Mouse (Mus musculus) ovary, postnatal 36 days (tissue): ENCODE data around the gene Abca4.
A peak's percentile ranks its signal among the peaks of the same experiment; 100 is the strongest.

ENCODE experiments used
- DNase-seq: peaks from one replicate; pipeline ENCODE4 v3.0.0; 2022; ENCODE audit warnings: low spot score, mixed read lengths

The Abca4 gene

DNA sequence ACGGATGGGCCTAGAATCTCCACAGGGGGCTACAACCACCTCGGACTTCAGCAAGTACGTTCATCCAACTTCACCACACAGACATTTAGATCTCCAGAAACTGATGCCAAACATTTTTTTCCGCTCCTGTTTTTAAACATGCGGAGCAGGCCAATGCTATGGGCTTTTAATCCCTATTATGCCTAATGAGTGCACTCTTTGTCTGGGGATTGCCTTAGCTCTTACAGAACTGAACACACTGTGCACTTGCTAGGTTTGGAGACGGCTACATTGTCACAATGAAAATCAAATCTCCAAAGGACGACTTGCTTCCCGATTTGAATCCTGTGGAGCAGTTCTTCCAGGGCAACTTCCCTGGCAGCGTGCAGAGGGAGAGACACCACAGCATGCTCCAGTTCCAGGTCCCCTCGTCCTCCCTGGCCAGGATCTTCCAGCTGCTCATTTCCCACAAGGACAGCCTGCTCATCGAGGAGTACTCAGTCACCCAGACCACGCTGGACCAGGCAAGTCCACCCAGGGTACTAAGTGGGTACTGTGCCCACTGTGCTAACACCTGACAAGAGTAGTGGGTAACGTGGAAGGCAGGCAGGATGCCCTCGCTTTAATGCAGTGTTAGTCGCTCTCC, 129.4 kb downstream of the Abca4 start:
- DNase-seq: no peak

GRCm38 (mm10) chr3:122176018-122176417, 131.8 kb downstream of the Abca4 start:
- no peak for DNase-seq

DNA sequence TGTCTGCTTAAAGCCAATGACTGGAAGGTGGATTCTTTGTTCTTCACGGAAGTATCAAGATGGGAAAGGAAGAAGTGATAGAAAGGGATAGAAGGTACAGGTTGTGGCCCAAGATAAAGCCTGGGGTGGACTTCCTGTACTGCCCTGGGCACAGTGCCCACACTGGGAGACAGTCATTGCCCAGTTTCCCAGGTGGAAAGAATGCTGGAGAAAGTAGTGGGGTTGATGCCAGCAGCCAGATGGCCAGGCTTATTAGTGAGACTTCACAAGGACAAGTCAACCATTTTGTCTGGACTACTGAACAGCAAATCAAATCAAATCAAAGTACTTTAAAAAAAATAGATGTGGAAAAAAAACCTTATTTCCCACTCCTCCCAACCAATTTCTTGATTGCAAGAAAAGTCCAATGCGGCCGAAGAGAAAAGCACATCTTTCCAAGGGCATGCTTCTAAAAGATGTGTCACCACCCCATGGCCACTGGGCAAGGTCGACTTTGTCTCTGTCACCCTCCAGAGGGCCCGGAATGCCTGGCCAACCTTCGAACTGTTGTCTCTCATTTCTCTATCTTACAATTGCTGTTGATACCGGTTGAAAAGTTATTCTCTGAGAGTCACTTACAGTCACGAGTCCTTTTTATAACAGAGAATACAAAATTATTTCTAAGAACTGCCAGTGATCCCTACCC, 132.6 kb downstream of the Abca4 start:
- DNase-seq: no peak

DNA sequence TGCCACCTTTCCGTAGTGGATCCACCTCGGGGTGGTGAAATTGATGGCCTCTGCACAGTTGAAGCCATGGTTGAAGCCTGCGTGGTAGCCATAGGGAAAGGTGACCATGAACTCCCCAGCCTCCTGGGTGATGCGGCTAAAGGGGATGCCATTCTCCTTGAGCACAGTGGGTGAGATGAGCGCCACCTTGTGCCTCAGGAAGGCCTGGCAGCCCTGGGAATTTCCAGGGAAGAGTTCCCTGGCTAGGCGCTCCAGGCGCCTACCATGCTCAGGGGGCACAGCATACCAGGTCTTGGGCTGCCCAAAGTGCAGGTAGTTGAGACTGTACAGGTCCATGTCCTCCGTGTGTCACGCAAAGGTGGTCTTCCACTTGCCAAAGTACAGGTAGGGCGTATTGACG, 139.9 kb downstream of the Abca4 start:
- peak; percentile 21 for DNase-seq

DNA sequence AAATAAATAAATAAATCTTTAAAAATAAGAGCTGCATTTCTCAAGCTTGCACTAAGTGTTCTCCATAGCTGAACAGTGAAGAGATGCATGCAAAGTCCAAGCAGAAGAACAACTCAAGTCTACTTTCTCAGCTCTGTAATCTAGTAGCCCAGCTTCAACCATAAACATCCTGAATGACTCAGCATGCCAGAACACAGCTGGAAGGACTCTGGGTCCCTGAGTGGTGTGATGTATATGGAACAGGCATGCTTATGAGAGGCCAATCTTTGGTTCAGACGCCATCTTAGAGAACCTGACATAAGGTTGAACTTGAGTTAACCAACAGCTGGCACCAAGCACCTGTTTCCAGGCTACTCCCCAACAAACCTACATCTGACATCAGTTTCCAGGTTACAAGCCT, 142.7 kb downstream of the Abca4 start:
- no peak for DNase-seq

DNA sequence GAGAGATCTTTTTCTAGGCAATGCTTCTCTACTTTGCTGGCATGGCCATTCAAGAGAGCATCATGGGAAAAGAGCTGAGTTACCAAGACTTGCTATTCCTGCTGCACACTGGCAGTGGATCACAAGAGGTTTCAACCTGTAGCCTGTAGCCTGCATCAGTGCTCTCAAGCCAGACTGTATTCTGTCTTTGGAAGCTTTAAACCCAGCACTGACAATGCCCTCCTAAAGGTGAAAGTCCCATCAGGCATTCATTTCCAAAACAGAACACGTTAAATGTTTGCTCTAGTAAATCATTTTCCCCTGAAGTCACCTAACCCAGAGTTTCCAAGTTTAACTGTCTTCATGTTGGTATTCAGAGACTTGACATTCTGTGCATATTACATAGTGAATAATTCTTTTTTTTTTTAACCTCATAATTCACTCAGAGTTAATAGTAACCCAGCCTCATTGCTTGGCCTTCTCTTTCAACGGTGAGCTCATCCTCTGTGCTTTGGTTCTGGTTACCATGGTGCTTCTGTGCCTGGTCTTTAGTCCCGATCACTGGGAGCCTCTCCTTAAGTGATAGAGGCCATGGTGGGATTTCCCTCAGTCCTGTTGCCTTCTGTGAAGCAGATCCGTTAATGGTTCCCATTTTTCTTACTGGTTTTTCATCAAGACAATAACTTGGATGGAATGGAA, 152.5 kb downstream of the Abca4 start:
- DNase-seq: no peak

DNA sequence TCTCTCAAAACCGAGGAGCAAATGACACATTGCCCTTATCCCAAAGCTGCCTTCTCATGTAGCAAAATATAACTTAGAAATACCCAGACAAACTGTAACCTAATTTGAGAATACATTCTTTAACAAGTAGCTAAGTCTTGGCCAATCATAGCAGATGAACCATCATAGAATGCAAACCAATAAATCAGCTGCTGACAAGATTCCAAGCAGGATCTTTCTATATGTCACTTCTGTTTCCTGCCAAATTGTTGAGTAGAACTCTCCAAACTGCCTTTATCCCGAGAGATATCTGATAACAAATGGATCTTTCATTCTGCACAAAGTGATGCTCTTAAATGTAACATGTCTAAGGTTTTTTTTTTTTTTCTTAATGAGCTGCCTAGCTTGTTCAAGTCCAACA, 154.3 kb downstream of the Abca4 start:
- DNase-seq: no peak

GRCm38 (mm10) chr3:122198966-122199381, 154.7 kb downstream of the Abca4 start:
- no peak for DNase-seq

GRCm38 (mm10) chr3:122199600-122199999, 155.4 kb downstream of the Abca4 start:
- no peak for DNase-seq

GRCm38 (mm10) chr3:122200017-122200416, 155.8 kb downstream of the Abca4 start:
- no peak for DNase-seq

- no peak for DNase-seq
Observed at GRCm38 (mm10) chr3:122200447-122200846, 156.2 kb downstream of the Abca4 start.

DNA sequence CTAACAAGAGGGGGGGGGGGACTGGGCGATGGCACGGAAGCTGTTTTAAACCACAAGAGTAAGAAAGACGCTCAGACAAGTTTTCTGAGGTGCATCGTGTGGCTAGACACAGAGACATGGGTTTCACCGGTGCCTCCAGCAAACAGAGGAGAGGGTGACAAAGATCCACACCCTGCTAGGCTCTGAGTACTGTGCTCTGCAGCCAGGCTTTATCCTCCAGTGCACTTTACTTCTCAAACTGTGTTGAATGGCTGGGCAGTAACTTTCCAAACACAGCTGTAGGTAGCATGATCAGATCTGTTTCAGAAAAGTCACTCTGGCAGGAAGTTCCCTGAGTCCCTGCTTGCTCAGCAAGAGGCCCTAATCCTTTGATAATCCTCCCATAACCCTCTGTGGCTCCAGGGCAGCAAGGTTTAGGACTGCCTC, 158.1 kb downstream of the Abca4 start:
- no peak for DNase-seq

DNA sequence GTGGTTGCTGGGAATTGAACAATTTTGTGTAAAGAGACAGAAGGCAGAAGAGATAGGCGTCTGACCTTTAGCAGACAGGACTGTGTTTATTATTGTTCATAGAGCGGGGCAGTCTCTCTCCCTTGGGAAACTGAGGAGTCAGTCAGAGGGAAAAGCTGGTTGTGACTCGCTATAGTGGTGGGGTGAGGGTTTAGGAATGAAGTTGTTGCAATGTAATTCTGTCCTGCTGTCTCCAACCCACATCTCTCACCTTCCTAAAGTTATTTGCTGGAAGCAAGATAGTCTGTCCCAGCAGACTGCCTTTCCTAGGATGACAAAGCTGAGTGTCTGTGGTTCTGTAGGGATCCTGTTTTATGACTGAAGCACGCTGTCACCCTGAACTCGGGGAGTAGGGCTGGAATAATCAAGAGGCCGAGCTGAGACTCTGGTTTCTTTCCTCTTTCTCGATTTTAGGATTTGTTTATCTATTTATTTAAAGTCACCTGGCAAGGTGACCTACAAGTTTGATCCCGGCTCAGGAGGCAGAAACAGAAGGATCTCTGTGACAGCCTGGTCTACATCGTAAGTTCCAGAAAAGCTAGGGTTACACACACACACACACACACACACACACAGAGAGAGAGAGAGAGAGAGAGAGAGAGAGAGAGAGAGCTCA, 159.6 kb downstream of the Abca4 start:
- DNase-seq: no peak

DNA sequence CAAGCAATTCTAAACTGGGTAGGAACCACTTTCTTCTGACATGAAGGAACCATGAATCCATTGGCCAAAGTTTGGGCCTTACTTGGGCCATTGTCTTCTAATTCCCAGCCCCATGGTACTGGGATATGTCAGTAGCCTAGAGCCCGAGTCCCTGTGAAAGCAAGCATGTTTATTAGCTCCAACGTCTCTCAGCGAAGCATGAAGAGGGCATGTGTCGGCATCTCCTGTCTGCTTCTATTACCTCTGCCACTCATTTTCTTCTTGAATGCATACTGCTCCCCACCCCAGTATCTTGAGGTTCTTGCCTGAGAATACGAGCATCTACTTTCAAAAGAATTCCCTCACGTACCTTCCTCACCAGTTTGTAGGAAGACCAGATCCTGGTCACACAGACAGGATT, 161.5 kb downstream of the Abca4 start:
- DNase-seq: no peak

GRCm38 (mm10) chr3:122206279-122207070, 162.2 kb downstream of the Abca4 start:
- no peak for DNase-seq

DNA sequence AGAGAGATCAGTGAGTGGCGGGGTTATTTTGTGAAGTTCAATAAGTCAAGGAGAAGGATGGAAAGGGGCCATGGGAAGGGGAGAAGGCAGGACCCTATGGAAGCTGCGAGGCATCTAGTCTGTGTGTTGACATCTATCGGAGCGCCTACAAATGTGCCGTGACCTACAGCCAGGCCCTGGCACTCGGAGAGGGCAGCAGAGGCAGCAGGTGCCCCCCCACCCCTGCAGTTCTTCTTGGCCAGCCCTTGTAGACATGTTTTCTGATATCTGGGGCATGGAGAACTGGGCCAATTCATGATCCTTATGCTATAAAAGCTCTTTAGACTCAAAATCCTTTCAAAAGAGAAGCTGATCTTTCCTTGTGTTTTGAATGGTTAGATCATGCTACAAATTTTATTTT, 163.5 kb downstream of the Abca4 start:
- DNase-seq: no peak

DNA sequence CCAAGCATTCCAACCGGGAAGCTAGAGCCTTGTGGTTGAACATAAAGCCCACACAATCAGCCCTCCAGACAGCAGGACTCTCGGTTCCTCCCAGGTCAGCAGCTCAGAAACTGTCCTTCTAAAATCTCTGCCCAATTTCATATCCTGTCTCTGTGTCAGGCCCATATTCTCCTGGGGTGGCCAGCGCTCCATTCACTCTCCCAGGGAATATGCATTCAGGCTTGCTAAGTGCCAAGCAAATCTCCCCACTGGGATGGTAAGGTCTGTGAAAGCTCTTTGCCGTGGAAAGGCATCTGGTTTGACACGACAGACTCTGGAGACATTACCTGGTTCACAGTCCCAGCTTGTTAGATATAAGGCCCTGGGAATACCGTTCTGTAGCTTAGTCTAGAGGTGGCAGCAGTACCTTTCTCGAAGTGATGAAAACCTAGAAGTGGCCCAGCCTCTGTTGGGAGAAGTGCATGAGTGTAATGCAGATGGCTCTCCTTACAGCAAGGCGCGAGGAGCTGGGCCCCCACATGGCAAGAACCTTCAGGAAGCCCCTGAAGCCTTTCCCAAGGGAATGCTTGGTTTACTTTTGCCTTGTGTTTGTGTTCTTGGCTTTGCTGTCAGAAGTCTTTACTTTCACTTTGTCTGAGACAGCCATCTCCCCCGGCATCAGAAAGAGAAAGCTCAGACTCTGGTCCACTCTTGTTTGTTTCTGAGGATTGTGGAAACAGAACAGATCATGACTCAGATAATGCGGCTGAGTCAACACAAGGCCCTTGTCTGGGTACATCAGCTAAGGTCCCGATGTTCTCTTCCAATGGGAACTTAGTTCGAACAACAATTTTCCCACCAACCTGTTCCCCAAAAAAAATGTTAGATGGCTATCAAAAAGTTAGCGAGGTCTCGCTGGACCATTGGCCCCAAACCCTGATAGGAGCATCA, 164.3 kb downstream of the Abca4 start:
- DNase-seq: no peak

GRCm38 (mm10) chr3:122209511-122209910, 165.3 kb downstream of the Abca4 start:
- no peak for DNase-seq

DNA sequence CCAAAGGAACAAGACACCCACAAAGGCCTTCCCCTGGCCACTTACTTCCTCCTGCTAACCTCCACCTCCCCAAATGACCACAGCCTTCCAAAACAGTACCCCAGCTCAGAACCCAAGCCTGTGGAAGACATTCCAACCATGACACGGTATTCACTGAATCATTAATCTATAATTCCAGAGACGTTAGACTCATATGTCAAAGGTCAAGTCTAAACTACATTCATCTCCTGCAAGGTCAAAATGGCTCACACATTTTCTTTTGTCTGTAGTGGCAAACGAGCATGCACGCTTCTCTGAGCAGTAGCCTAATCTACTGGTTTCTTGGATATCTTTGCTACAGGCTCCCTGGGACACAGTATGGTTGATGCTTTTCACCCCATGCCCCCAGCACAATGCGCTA, 166.2 kb downstream of the Abca4 start:
- DNase-seq: no peak

GRCm38 (mm10) chr3:122210846-122211245, 166.6 kb downstream of the Abca4 start:
- DNase-seq: no peak
